Mouse (Mus musculus) MEL (cell line): ENCODE measurements at regions not wholly inside any gene's neighbourhood (a gene's known extent, or its start where the extent isn't known, plus 50 kb on each side); places are given as distances from the start of the nearest gene placed in this dataset.

Experiments used
- DNase-seq: peaks from one replicate; pipeline ENCODE4 v3.0.0; 2011; ENCODE audit warnings: low read depth, low spot score
- H3K27ac ChIP-seq: 2 replicates; pipeline ENCODE4 v1.5.1; 2012; ENCODE audit warnings: low read depth, mild to moderate bottlenecking, control low read depth, low read length, moderate library complexity; ENCODE audit not compliant: control insufficient read depth
- H3K27me3 ChIP-seq, 2 experiments: fragments of 150-350 bp in 1 of 2; sonication (generic) in 1 of 2; 2 replicates each; pipeline ENCODE4 v1.6.1; 2012; ENCODE audit warnings: low read length in 2 of 2, mild to moderate bottlenecking in 2 of 2, improper control_type of control experiment in 1 of 2, moderate library complexity in 1 of 2; ENCODE audit not compliant: insufficient read depth in 2 of 2, control insufficient read depth in 1 of 2
- H3K36me3 ChIP-seq, 2 experiments: 2 replicates each; pipeline ENCODE4 v1.6.1; 2012 to 2014; ENCODE audit warnings: low read length in 2 of 2, improper control_type of control experiment in 1 of 2, inconsistent platforms in 1 of 2, mild to moderate bottlenecking in 1 of 2; ENCODE audit not compliant: insufficient read depth in 2 of 2, control insufficient read depth in 1 of 2
- H3K4me1 ChIP-seq, 2 experiments: fragments of 150-350 bp in 1 of 2; sonication (generic) in 1 of 2; 2 replicates each; pipeline ENCODE4 v1.6.1; 2012; ENCODE audit warnings: low read length in 2 of 2, improper control_type of control experiment in 1 of 2, mild to moderate bottlenecking in 1 of 2; ENCODE audit not compliant: insufficient read depth in 2 of 2, control insufficient read depth in 1 of 2
- H3K4me3 ChIP-seq, 2 experiments: fragments of 150-350 bp in 1 of 2; sonication (generic) in 1 of 2; 2 replicates each; pipeline ENCODE4 v1.5.1; 2012; ENCODE audit warnings: low read depth in 2 of 2, low read length in 2 of 2, mild to moderate bottlenecking in 2 of 2, moderate library complexity in 2 of 2, control low read depth in 1 of 2, improper control_type of control experiment in 1 of 2; ENCODE audit not compliant: control insufficient read depth in 1 of 2, insufficient read depth in 1 of 2
- H3K79me2 ChIP-seq: 2 replicates; pipeline ENCODE4 v1.6.1; 2012; ENCODE audit warnings: mild to moderate bottlenecking, low read length, moderate library complexity; ENCODE audit not compliant: control insufficient read depth, poor library complexity, insufficient read depth
- H3K9ac ChIP-seq: 2 replicates; pipeline ENCODE4 v1.6.1; 2012; ENCODE audit warnings: low read depth, mild to moderate bottlenecking, control low read depth, low read length, moderate library complexity; ENCODE audit not compliant: control insufficient read depth, poor library complexity, severe bottlenecking
- H3K9me3 ChIP-seq: fragments of 150-350 bp; sonication (generic); replicated peaks from 2 replicates; pipeline ENCODE4 v1.6.1; 2012; ENCODE audit warnings: mild to moderate bottlenecking, low read length, improper control_type of control experiment, moderate library complexity; ENCODE audit not compliant: insufficient read depth
- CHD1 ChIP-seq: IDR thresholded peaks from 2 replicates; pipeline ENCODE4 v1.6.1; 2012; ENCODE audit warnings: low read depth, mild to moderate bottlenecking, inconsistent platforms, low read length, improper control_type of control experiment
- CHD2 ChIP-seq: IDR thresholded peaks from 2 replicates; pipeline ENCODE4 v1.6.1; 2011; ENCODE audit warnings: low read length, improper control_type of control experiment
- EP300 ChIP-seq, 2 experiments: IDR thresholded peaks; 2 replicates each; pipeline ENCODE4 v1.6.1; 2011; ENCODE audit warnings: improper control_type of control experiment in 2 of 2, low read length in 2 of 2, low read depth in 1 of 2, mild to moderate bottlenecking in 1 of 2
- ETS1 ChIP-seq: IDR thresholded peaks from 2 replicates; pipeline ENCODE4 v1.6.1; 2012; ENCODE audit warnings: low read depth, mild to moderate bottlenecking, inconsistent platforms, low read length, improper control_type of control experiment, moderate library complexity
- GATA1 ChIP-seq: IDR thresholded peaks from 2 replicates; pipeline ENCODE4 v1.6.1; 2011; ENCODE audit warnings: low read depth, low read length, improper control_type of control experiment
- JUND ChIP-seq: IDR thresholded peaks from 2 replicates; pipeline ENCODE4 v1.6.1; 2011; ENCODE audit warnings: low read depth, mild to moderate bottlenecking, improper control_type of control experiment, low read length
- MAFK ChIP-seq: IDR thresholded peaks from 2 replicates; pipeline ENCODE4 v1.6.1; 2011; ENCODE audit warnings: low read depth, mild to moderate bottlenecking, low read length, improper control_type of control experiment, borderline replicate concordance
- MAX ChIP-seq: IDR thresholded peaks from 2 replicates; pipeline ENCODE4 v1.6.1; 2011; ENCODE audit warnings: low read length, improper control_type of control experiment
- MAZ ChIP-seq: IDR thresholded peaks from 2 replicates; pipeline ENCODE4 v1.6.1; 2012; ENCODE audit warnings: low read depth, mild to moderate bottlenecking, inconsistent platforms, low read length, improper control_type of control experiment
- MXI1 ChIP-seq: IDR thresholded peaks from 2 replicates; pipeline ENCODE4 v1.6.1; 2011; ENCODE audit warnings: mild to moderate bottlenecking, low read depth, low read length, improper control_type of control experiment
- MYB ChIP-seq: IDR thresholded peaks from 2 replicates; pipeline ENCODE4 v1.6.1; 2011; ENCODE audit warnings: mild to moderate bottlenecking, low read depth, low read length, improper control_type of control experiment
- MYC ChIP-seq: IDR thresholded peaks from 2 replicates; pipeline ENCODE4 v1.6.1; 2011; ENCODE audit warnings: low read depth, mild to moderate bottlenecking, low read length, improper control_type of control experiment, moderate library complexity
- NELFE ChIP-seq: IDR thresholded peaks from 2 replicates; pipeline ENCODE4 v1.6.1; 2011; ENCODE audit warnings: low read depth, low read length, improper control_type of control experiment
- NRF1 ChIP-seq: IDR thresholded peaks from 2 replicates; pipeline ENCODE4 v1.6.1; 2014; ENCODE audit warnings: low read depth, mild to moderate bottlenecking, inconsistent platforms, low read length, improper control_type of control experiment, moderate library complexity; ENCODE audit not compliant: poor library complexity, insufficient read depth, severe bottlenecking
- POLR2A ChIP-seq, 2 experiments: IDR thresholded peaks; 2 replicates each; pipeline ENCODE4 v1.6.1; 2011 to 2012; ENCODE audit warnings: low read length in 2 of 2, mild to moderate bottlenecking in 2 of 2, control low read depth in 1 of 2, improper control_type of control experiment in 1 of 2, low read depth in 1 of 2, moderate library complexity in 1 of 2; ENCODE audit not compliant: control insufficient read depth in 1 of 2, insufficient read depth in 1 of 2, poor library complexity in 1 of 2
- POLR2AphosphoS5 ChIP-seq: IDR thresholded peaks from 2 replicates; pipeline ENCODE4 v1.6.1; 2012; ENCODE audit warnings: low read depth, borderline replicate concordance, mild to moderate bottlenecking, inconsistent platforms, low read length, moderate library complexity, mixed read lengths
- RAD21 ChIP-seq: IDR thresholded peaks from 2 replicates; pipeline ENCODE4 v1.6.1; 2011; ENCODE audit warnings: mild to moderate bottlenecking, low read depth, low read length, improper control_type of control experiment
- RCOR1 ChIP-seq: IDR thresholded peaks from 2 replicates; pipeline ENCODE4 v1.6.1; 2012; ENCODE audit warnings: low read depth, mild to moderate bottlenecking, inconsistent platforms, low read length, improper control_type of control experiment
- SIN3A ChIP-seq: IDR thresholded peaks from 2 replicates; pipeline ENCODE4 v1.6.1; 2012; ENCODE audit warnings: low read length, improper control_type of control experiment, inconsistent platforms
- SMC3 ChIP-seq: IDR thresholded peaks from 2 replicates; pipeline ENCODE4 v1.6.1; 2011; ENCODE audit warnings: low read depth, low read length, improper control_type of control experiment
- TAL1 ChIP-seq: IDR thresholded peaks from 2 replicates; pipeline ENCODE4 v1.6.1; 2012; ENCODE audit warnings: mild to moderate bottlenecking, inconsistent platforms, low read length, moderate library complexity, mixed read lengths
- USF2 ChIP-seq, 2 experiments: IDR thresholded peaks; 2 replicates each; pipeline ENCODE4 v1.6.1; 2011 to 2012; ENCODE audit warnings: improper control_type of control experiment in 2 of 2, low read length in 2 of 2, borderline replicate concordance in 1 of 2, inconsistent platforms in 1 of 2, low read depth in 1 of 2, mild to moderate bottlenecking in 1 of 2; ENCODE audit not compliant: insufficient read depth in 1 of 2
- ZKSCAN1 ChIP-seq: IDR thresholded peaks from 2 replicates; pipeline ENCODE4 v1.6.1; 2012; ENCODE audit warnings: low read depth, mild to moderate bottlenecking, inconsistent platforms, low read length, improper control_type of control experiment, moderate library complexity

DNA sequence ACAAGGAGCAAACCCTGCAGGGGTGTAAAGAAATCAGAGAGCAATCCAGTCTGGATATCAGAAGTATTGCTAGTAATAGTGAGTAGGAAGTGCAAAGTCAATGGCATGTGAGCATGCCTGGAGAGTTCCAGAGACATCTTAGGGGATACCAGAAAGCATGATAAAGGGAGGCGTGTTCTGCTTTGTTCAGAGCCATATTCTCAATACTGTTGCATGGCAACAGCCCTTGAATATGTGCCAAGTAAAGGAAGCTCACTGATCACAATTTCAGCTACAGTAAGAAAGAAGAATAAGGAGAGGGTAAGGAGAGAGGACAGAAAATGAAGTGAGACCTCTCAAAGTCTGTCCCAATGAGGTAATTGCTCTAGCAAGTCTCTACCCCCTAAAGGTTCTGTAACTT, 92.1 kb upstream of the Thrb start:
- Histone ChIP-seq H3K36me3 (no peaks in the 10 kb centered on the region), H3K27me3 (no peaks in the 10 kb centered on the region), H3K4me1 (no peaks in the 10 kb centered on the region), H3K9me3 (no peaks in the 10 kb centered on the region), H3K9ac (no peak overlapping the region), H3K79me2 (no peaks in the 10 kb centered on the region), H3K4me3 (no peak overlapping the region), H3K27ac (no peak overlapping the region)
- no peak for TF ChIP-seq RAD21
- TF ChIP-seq MXI1, result no peak
- TF ChIP-seq MAFK, result no peak
- no peak for TF ChIP-seq CHD2
- no peak for TF ChIP-seq MYC
- TF ChIP-seq POLR2A (IDR thresholded peaks at IDR 0.05; ENCODE audit: control insufficient read depth in 1 of 2, insufficient read depth in 1 of 2, low read depth in 1 of 2, low read length in 2 of 2, poor library complexity in 1 of 2), result no peak
- no peak for TF ChIP-seq TAL1
- TF ChIP-seq SIN3A, result no peak
- TF ChIP-seq NELFE, result no peak
- TF ChIP-seq MAX, result no peak
- no peak for TF ChIP-seq GATA1
- TF ChIP-seq ZKSCAN1, result no peak
- TF ChIP-seq CHD1, result no peak
- no peak for TF ChIP-seq USF2 (IDR thresholded peaks at IDR 0.05; ENCODE audit: borderline replicate concordance in 1 of 2, insufficient read depth in 1 of 2, low read depth in 1 of 2, low read length in 2 of 2)
- no peak for TF ChIP-seq MYB
- no peak for TF ChIP-seq JUND
- no peak for TF ChIP-seq NRF1
- TF ChIP-seq POLR2AphosphoS5, result no peak
- TF ChIP-seq EP300 (IDR thresholded peaks at IDR 0.05; ENCODE audit: low read depth in 1 of 2, low read length in 2 of 2), result no peak
- no peak for TF ChIP-seq SMC3
- no peak for DNase-seq

DNA sequence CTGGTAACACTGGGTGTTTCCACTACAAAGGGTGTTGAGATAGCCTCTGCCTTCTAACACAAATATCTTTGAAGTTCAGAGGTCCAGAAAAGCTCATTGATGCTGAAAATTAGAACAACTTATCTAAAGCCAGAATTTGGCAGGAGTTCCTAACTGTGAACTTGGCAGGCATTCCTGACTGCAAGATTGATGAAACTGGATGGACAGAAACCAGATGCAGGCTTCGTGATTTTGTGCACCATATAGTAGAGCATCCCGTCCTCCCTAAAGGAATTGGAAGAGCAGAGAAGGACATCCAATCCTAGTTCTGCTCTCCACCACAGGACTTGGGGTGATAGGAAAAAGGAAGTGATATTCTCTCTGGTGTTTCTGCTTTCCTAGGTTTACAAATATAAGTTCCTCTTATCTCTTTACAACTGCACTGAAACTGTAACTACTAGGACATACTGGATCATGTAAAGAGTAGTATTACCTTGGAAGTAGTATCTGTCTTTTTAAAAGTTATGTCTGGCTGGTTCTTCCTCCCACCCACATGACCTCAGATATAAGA, 90.9 kb upstream of the Thrb start:
- Histone ChIP-seq H3K79me2 (no peaks in the 10 kb centered on the region), H3K4me3 (no peak overlapping the region), H3K4me1 (no peaks in the 10 kb centered on the region), H3K27ac (no peak overlapping the region), H3K27me3 (no peaks in the 10 kb centered on the region), H3K9ac (no peak overlapping the region), H3K36me3 (no peaks in the 10 kb centered on the region), H3K9me3 (no peaks in the 10 kb centered on the region)
- no peak for DNase-seq
- no peak for TF ChIP-seq POLR2A (IDR thresholded peaks at IDR 0.05; ENCODE audit: control insufficient read depth in 1 of 2, insufficient read depth in 1 of 2, low read depth in 1 of 2, low read length in 2 of 2, poor library complexity in 1 of 2)
- TF ChIP-seq RAD21, result no peak
- no peak for TF ChIP-seq MYC
- no peak for TF ChIP-seq ETS1
- no peak for TF ChIP-seq SIN3A
- TF ChIP-seq POLR2AphosphoS5, result no peak
- no peak for TF ChIP-seq NELFE
- no peak for TF ChIP-seq MAX
- no peak for TF ChIP-seq CHD1
- TF ChIP-seq RCOR1, result no peak
- no peak for TF ChIP-seq MAZ
- TF ChIP-seq MXI1, result no peak
